Mouse (Mus musculus) T-helper 2 cell (primary cell): Measurements from ENCODE around the gene Ccdc80.

Source experiments
- in situ Hi-C: fragments of 300-600 bp; cut with MboI, MseI; formaldehyde crosslinking; loops from one replicate; pipeline ENCODE4 v1.15.1; 2025; ENCODE audit warnings: high pct_unique_total_duplicates

The Ccdc80 gene

DNA sequence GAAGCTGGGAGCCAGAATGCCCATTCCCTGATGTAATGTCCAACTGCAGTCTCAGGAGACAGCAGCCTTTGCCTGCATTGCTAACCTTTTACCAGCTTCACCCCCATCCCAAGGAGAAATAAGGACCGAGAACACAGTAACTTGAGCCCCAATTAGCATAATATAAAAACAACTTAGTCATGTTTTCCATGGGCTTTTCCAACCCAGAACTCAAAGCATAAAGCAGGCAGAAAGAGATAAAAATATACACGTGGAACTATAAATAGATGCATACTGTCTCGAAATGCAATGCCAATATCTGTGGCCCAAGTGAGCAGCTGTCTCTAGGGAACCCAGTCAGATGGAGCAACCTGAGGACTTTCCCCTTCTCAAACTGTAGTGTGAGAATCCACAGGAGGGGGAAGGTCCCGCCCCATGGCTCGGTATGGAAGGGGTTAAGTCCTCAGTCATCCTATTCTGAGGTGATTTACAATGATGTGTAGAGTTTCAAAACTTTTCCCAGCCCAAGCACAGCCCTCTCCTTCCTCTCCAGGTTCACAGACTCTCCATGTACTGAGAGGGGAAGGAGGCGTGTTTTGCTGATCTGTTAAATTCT is at the start of gene Ccdc80:
Gene Ccdc80 (plus strand): TSS at position 266 of the 595 bp plus-strand sequence.
- in situ Hi-C loops, result no loop called here

DNA sequence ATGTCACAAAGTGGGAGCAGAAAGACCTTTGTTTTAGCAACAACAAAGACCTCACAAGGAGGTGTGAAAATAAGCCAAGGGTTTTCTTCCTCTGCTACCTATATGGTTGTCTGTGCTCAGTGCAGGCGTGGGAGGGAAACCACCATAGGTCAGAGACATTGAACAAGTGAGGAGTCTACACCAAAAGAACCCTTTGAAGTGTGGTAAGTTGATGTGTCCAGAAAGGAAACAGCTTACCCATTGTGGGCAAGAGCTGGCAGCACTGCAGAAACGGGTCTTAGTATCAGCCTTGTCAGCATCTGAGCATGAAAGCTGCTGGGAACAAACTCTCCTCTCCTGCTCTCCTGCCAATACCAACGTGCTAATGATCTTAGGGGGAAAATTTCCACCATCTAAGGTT is 48.4 kb upstream of the Ccdc80 start:
- in situ Hi-C loops, result loop anchor here (5.0 to 10.0 kb wide), 2 partner anchors 78 to 520 kb away; no protein-coding TSS in a partner anchor

DNA sequence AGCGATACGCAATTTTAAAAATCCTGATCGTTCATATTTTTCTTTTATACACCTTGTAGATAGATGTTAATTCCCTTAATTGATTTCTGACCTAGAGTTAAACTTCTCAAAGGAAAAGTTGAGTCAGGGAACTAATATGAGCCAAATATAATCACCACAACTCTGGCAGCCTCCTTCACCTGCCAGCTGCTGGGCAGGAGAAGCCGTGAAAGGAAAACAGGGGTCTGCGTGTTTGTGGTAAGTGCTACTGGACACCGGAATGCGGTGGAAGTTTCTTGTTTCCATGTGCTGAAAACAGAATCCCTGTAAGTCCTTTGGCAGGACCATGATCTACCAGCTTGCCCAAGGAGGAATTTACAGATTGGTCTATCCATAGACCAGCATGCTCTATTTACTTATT is 36.0 kb upstream of the Ccdc80 start:
- in situ Hi-C loops, result no loop called here

DNA sequence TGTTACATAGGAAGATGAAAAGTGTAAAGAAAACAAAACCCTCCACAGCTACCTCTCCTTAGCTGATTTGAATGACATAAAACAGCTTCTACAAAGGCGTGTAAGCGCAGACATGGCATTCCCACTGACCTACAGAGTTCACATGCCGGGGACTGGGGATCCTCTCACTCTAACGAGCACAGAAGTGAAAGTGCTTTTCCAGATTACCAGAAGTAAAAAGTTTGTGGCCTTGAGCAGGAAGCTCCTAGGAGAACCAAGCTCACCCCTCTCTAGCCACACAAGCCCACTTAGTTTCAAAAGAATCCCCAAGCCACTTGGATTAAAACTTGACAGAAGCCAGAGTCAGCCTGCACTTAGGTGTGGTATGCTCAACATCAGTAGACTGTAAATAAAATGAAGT is 35.3 kb upstream of the Ccdc80 start:
- in situ Hi-C loops, result no loop called here

DNA sequence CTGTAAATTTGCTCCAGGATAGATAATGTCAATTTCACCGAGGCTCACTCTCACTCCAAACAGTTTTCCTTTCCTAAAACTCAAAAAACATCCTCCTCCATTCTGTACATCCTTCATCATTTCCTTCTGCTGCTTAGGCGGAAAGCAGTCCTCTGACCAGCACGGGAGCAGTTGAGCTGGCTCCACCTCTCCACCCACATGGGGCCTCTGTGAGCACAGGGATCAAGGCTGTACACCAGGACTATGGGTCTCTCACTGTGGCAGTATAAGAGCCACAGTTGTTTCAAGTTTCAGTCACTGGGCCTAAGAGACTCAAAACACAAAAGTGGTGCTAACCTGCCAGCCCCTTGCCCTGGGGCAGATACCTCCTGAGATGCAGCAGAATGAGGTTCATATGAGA is 32.1 kb upstream of the Ccdc80 start:
- in situ Hi-C loops, result no loop called here

DNA sequence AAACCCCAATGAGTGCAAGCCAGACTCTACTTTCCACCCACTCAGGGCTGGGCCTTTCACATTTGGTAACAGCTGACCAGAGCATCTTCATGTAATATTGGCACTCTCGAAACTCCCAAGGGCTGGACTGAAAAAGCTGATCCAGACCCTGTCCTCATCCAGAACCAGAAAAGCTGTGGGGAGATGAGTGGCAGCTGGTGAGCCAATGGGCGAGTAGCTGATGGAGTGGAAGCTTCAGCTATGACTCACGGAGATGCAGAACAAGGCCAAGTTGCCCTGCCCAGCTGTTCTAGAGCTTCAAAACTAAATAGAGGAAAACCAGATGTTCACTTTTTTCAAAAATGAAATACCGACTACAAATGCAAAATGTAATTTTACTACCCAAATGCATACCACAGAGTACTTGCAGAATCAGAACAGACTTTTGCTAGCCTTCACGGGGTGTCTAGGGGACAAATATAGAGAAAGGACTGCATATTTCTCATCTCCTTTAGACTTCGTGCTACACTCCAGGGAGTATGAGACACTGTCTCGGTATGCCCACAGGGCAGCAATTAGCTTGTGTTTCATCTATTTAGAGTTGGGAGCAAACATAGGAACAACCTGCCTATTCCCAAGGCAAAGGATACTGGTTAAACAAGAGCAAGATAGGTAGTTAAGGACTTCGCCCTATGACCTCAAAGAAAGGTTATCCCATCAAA is 22.7 kb upstream of the Ccdc80 start:
- in situ Hi-C loops, result no loop called here

DNA sequence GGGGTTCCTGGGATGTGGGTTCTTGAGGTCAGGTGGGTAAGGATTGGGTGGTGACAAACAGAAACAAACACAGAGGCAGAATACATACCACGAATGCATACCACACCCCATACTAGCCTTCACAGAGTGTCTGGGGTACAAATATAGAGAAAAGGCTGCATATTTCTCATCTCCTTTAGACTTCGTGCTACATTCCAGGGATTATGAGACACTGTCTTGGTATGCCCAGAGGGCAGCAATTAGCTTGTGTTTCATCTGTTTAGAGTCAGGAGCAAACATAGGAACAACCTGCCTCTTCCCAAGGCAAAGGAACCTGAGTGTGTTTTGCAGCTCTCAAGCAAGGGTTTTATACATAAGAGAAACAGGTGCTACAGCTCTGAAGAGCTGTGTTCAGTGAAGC is 21.8 kb upstream of the Ccdc80 start:
- in situ Hi-C loops, result no loop called here

DNA sequence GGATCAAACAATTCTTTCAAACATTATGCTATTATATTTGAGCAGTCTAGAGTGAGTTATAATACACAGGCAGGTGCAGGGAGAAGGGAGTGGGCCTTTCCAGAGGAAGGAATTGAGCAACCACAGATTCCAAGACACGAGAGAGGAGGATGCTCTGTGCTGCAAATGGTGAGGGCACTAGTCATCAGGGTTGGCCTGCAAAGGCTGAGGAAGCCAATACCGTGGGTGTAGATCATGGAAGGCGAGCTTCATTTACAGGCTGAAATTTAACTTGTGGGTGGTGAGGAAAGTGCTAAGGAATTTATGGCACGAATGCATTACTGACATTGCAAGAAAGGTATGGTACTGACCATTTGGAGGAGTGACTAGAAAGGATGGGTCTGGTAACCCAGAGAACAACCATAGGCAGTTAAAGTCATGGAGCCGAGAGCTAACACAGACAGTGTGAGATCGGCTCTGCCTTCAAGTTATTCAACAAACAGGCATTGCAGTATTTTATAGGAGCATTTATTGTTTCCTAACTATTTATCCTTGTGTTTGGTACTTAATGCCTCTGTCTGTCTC is 15.6 kb upstream of the Ccdc80 start:
- in situ Hi-C loops, result no loop called here

DNA sequence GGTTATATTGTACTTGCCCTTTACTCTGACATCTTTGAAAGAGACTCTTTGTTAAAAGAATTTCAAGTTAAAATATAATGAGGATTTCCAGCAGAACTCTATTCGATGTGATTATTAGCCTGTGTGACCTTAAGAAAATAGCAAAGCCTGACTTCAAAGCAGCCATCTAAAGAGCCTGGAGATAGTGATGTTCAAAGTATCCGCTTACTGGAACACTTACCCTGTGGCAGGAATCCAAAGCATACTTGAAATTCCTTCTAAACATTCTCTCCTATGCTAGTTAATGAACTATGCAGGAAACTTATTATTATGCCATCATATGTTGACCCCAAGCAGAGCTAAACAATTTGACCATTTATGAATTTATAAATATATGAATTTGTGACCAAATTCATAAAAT is 13.9 kb upstream of the Ccdc80 start:
- in situ Hi-C loops, result no loop called here

DNA sequence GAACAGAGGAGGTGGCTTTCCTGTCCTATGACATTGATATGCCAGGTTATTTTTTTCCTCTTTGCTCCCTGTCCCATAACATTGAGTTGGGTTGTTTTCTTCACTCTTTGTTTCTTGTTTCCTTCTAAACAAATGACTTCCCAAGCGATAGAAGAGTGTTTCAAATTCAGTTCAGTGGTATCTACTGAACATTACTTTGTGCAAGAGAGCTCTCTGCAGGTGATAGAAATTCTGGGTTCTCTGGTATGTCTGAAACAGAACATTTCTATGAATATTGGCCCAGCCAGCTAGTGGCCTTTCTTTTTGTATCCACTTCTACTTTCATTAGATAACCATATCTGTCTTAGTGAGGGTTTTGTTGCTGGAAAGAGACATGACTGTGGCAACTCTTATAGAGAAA is 4.4 kb upstream of the Ccdc80 start:
- in situ Hi-C loops, result loop anchor here (5.0 kb wide), 1 partner anchor 327 kb away; no protein-coding TSS in a partner anchor

DNA sequence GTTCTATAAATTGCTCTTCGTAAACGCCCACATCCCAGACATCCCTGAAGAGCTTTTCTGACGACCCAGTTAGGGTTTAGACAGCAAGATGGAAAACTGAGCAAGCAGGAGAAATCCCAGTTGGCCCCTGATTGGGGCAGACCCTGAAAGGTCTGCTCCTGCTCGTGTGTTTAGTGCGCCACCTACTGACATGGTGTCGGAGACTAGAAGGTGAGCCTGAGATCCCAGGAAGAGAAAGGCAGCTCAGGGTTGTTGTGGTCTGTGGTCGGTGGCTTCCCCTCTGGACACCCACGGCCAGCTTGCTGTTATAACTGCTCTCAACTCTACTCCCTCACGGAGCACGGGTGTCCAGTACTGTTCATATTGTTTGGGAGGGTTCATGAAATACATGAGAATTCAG is 3.2 kb upstream of the Ccdc80 start:
- in situ Hi-C loops, result no loop called here

DNA sequence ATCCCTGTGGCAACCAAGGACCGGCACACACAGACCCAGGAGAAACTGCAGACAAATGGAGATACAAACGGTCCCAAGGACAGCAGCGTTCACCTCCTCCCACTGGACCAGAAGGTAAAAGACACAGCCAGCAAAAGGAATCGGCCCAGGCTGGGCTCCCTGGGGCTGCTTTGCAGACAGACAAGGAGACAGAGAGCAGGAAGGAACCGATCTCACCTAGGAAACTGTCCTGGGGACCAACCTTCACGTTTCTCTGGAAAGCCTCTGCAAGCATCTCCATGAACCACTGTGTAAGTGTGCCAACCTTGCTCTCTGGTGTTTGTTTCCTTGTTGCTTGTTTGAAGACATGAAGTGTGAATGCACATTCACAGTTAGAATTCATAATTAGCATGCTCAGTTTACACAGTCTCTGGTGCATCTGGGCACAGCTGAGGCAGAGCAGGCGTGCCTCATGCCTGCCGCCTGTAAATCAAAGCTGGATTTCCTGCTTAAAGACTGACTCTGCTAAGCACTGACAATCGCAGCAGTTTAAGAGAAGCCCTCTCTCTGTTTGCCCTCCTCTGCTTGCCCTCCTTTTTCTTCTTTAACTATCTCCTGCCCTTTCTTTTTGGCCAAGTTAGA is 1.0 kb downstream of the Ccdc80 start:
- in situ Hi-C loops, result no loop called here

DNA sequence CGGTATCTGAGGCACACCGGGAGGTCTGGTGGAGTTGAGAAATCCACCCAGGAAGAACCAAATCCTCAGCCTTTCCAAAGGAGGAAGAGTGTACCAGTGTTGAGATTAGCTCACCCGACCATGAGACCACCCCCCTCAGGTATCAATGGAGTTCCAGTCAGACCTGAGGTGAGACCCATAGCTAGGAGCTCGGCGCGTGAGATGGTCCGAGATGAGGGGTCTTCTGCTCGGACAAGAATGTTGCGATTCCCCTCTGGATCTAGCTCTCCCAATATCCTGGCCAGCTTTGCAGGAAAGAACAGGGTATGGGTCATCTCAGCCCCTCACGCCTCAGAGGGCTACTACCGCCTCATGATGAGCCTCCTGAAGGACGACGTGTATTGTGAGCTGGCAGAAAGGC is 1.8 kb downstream of the Ccdc80 start:
- in situ Hi-C loops, result no loop called here

DNA sequence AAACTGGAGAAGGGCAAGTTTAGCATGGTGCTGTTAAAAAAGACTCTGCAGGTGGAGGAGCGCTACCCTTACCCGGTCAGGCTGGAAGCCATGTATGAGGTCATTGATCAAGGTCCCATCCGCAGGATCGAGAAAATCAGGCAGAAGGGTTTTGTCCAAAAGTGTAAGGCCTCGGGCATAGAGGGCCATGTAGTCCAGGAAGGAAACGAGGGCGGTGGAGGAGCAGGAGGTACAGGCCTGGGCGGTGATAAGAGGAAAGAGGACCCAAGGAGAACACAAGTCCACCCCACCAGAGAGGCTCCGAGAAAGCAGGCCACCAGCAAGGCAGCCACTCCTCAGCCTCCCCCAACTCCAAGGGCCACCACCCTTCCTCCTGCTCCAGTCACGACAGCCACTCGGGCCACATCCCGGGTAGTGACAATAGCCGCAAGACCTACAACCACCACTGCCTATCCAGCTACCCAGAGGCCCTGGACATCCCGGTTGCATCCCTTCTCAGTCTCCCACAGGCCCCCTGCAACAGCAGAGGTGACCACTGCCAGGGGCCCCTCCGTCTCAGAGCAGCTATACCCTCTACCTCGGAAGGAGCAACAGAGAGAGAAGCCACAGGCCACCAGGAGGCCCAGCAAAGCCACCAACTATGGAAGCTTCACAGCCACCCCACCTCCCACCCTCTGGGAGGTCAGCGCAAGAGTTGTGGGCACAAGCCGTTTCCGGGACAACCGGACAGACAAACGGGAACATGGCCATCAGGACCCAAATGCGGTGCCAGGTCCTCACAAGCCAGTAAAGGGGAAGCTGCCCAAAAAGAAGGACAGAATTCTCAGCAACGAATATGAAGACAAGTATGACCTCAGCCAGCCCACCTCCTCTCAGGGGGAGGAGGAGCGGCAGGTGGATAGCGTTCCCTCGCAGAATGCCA is 2.6 kb downstream of the Ccdc80 start:
- in situ Hi-C loops, result no loop called here

DNA sequence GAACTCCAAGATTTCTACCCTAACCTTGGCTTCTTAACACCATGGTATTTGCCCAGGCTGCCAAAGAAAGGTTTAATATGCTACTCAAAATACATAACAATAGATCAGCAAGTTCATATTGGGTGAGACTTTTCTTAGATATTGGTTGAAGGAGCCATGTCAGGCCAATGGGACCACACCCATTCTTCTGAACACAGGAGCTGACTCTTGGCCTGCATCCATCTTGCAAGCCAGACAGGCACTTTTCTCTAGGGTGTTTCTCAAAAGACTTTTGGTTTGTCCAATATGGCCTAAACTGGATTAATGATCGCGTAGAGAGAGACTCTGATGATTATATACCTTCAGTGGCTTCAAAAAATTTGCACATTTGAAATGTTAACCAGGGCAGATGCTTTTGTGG is 4.3 kb downstream of the Ccdc80 start:
- in situ Hi-C loops, result no loop called here

DNA sequence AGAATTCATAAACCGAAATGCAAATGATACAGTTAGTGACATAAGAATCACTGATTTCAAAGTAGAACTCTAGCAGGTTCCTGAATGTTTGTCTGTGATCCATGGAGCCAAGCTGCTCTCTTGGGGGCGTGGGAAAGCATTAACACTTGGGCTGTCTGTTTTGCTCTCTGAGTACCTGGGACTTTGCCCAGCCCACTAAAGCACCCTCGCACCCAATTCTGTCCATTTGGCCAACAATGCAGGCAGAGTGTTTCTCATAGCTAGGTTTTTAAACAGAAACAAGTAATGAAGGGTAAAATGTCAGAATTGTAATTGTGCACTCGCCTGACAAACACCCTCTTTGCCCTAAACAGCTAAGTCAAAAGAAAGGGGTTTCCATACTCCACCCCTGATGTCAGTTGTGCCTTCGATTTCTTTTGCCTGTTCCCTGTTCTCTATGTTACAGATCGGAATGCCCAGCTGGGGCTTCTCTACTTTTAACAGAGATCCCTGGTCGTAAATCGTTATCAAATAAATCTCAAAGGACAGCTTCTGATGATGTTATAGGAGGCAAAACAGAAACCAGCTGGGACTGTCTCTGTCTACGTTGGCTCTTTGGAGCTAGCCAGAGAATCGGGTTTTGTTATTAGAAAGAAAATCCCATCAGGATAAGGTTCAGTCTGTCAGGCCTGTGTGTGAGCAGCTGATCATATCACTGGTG is 5.1 kb downstream of the Ccdc80 start:
- in situ Hi-C loops, result no loop called here

DNA sequence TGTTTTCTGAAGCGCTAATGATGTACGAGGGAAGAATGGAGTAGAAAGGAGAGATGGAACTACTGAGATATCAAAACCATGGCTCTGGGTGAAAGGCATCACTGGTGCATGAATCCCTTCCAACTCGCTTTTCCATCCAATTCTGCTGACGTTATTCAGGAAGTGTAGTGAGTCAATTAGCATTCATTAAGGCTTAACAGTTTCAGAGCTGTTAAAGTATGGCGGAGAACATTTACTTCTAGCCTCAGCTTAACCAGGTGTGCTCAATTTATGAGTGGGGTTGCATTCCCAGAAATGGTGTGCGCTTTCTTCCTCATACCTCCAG is 5.6 kb downstream of the Ccdc80 start:
- in situ Hi-C loops, result no loop called here

DNA sequence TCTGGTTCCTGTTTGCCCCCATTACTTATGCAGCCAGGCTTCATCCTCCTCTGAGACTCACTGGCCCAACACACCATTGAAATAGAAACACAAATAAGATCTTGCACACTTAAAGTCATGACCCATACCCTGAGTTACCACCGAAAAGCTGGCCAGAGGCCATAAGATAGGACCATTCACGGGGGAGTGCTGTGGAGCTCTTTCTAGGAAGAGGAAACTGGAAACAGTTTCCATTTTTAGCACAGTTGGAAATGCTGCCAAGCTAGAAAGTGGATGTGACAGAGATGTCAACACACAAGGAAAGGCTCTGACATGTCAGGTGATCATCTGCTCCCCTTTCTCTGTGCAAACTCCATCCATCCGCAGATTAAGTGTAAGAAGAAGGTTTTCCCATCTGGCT is 7.7 kb downstream of the Ccdc80 start:
- in situ Hi-C loops, result no loop called here

DNA sequence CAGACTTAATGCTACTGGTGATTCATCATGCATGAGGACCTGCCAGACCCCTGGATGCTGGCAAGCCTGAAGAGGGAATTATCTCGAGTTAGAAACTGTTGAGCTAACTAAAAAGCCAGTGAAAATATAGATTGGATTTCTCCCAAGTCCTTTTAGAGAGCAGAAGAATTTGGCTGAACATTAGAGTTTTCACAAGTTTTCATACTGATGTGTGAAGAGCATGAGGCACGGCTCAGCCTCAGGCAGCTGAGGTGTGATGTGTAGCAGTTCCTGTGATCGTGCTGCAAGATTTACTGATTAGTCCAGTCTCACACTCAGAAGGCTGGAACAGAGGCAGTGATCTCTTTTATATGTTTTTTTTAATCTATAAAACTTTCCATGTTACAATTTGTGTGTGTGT is 11.8 kb downstream of the Ccdc80 start:
- in situ Hi-C loops, result no loop called here

DNA sequence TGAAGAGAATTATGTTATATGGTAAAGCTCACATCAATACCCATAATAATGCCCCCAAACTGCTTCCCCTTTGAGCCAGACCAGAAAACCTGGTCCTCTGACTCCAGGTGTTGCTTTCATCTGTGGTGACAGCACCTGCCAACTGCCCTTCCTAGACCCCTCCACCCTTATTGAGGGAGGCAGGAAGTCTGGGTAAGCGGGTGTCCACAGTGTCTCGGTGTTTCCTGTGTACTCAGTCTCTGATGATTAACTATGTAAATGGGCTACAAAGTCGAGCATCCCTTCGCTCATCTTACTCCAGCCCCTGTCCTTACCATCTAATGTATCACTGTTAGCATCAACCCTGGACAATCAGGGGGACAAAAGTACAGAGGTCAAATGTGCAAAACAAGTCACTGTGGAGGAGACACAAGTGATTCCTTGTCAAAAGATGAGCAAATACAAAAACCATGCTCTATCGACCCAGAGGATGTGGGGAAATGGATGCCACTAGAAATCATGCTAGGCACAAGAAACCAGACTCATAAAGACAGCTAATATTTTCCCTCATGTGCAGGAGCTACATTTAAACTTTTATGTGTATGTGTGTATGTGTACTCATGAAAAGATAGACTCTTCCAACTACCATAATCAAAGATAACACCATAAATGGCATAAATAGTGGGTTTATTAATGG is 15.1 kb downstream of the Ccdc80 start:
- in situ Hi-C loops, result no loop called here

DNA sequence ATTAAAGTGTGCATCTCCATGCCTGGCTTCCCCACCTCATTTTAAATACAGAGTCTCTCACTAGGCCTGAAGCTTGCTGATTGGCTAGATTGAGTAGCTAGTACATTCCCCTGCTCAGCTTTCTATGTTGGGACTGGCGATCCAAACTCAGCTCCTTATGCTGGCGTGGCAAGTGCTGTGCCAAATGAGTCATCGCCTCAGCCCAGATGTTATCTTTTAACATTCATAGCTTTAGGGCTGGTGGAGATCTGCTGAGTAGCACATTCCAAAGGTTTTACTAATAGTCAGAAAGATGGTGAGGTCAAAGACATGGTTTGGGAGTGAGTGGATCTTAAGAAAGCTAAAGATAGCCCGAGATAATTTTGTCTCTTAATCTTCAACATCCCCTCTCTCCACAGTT is 17.3 kb downstream of the Ccdc80 start:
- in situ Hi-C loops, result no loop called here
